Mouse (Mus musculus) ovary, adult 2 months (tissue): ENCODE results near the gene Zcchc12. TPM values are rescaled to one million over a fixed set of nuclear protein-coding genes. Genes with fewer than 3 reads are reported as not detected.

ENCODE experiments used
- polyA plus RNA-seq: library from polyadenylated mRNA; depleted of rRNA; stranded (reverse); fragments of >200 nt; gene quantifications from 2 replicates; pipeline ENCODE4 v1.2.3, GENCODE M21; 2012; rRNA removed

The Zcchc12 gene
- polyA plus RNA-seq, result 0.24 and 0.45 TPM in 2 replicates

DNA sequence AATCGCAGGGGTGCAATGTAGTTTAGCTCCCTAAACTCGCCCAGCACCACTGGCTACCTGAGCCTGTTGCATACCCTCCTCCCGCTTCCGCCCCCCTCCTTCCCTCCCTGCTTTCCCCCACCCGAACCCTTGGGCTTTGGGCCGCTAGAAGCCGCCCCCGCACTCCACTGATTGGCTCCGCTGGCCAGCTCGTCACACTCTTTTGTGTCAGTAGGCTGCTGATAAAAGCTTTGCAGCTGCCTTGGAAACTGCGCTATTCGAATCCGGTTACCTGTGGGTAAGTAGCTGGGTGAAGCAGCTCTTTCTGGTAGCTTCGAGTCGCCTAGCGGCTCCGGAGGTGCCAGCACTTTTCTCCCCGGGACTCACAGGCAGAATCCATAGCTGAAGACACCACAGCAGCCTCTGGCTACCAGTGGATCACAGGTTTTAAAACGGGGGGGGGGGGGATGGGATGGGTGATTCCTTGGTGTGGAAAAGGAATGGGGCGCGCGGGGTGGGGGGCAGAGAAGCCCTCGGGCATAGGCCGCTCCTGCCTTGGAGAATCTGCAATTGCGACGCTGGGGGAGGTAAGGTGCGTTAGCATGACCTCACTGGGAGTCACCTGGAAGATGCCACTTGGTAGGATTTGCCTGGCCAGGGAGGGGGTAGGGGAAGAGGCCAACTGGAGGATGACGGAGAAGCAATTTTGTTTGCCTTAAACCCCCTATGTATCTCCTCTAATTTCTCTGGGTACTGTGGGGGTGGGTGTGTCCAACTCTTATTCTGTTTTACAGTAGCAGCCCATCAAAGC is at the start of gene Zcchc12:
TSS of gene Zcchc12 (plus strand) at position 169 of the 790 bp plus-strand sequence.

Other genes starting within 250 kb of the Zcchc12 start
- gene Il13ra1, start 83.8 kb upstream of the Zcchc12 start, polyA plus RNA-seq, result 3.7 and 4.4 TPM in 2 replicates
- gene Lonrf3, start 132.4 kb downstream of the Zcchc12 start, polyA plus RNA-seq, result 4.6 and 7.6 TPM in 2 replicates
- not detected in 2 replicates for gene Gm6268, start 205.4 kb downstream of the Zcchc12 start, polyA plus RNA-seq